Mouse (Mus musculus) heart, embryonic 11.5 days (tissue): Measurements from ENCODE around the gene Kitl. TPM values are rescaled to one million over a fixed set of nuclear protein-coding genes. Genes with fewer than 3 reads are reported as not detected.

Experiments used
- ATAC-seq: fragments of 200-750 bp; cut with Nextera tagmentation; replicated peaks from 2 replicates; pipeline ENCODE4 v1.8.0; 2017; ENCODE audit warnings: moderate library complexity; ENCODE audit not compliant: insufficient number of reproducible peaks, low FRiP score, low TSS enrichment
- H3K27ac ChIP-seq: fragments of 300-500 bp; sonication (generic); 2 replicates; pipeline ENCODE4 v1.5.1; 2014; ENCODE audit warnings: mild to moderate bottlenecking, low read depth, low read length
- H3K27me3 ChIP-seq: fragments of 300-500 bp; sonication (generic); 2 replicates; pipeline ENCODE4 v1.6.1; 2014; ENCODE audit warnings: mild to moderate bottlenecking, low read length, mixed read lengths; ENCODE audit not compliant: control insufficient read depth, insufficient read depth
- H3K36me3 ChIP-seq: fragments of 300-500 bp; sonication (generic); 2 replicates; pipeline ENCODE4 v1.6.1; 2014; ENCODE audit warnings: mild to moderate bottlenecking, low read length, moderate library complexity, mixed read lengths; ENCODE audit not compliant: control insufficient read depth, insufficient read depth
- H3K4me1 ChIP-seq: fragments of 300-500 bp; sonication (generic); 2 replicates; pipeline ENCODE4 v1.6.1; 2014; ENCODE audit warnings: low read length; ENCODE audit not compliant: control insufficient read depth, insufficient read depth
- H3K4me2 ChIP-seq: fragments of 300-500 bp; sonication (generic); 2 replicates; pipeline ENCODE4 v1.6.1; 2014; ENCODE audit warnings: mild to moderate bottlenecking, moderate library complexity
- H3K4me3 ChIP-seq: fragments of 300-500 bp; sonication (generic); 2 replicates; pipeline ENCODE4 v1.5.1; 2014; ENCODE audit warnings: low read depth, low read length
- H3K9ac ChIP-seq: fragments of 300-500 bp; sonication (generic); 2 replicates; pipeline ENCODE4 v1.6.1; 2014; ENCODE audit warnings: mild to moderate bottlenecking, low read depth, low read length, moderate library complexity
- H3K9me3 ChIP-seq: fragments of 300-500 bp; sonication (generic); replicated peaks from 2 replicates; pipeline ENCODE4 v1.6.1; 2016; ENCODE audit warnings: low read length; ENCODE audit not compliant: control insufficient read depth
- WGBS: fragments of 180-500 bp; shearing (Covaris S2); extraction: QIAGEN DNeasy Blood & Tissue Kit; methylation state at CpG from one replicate; pipeline ENCODE4 v1.1.7; 2014; ENCODE audit not compliant: insufficient replicate concordance; 5-methylcytosine and 5-hydroxymethylcytosine counted together
- polyA plus RNA-seq: library from polyadenylated mRNA; unstranded; fragments of >200 nt; fragmentation: Nextera tagmentation; extraction: Ambion mirVana; gene quantifications from 2 replicates; pipeline ENCODE4 v1.2.1, GENCODE M21; 2014

The Kitl gene
- polyA plus RNA-seq, 1 experiment from 2014 or later = 15.2 TPM

DNA sequence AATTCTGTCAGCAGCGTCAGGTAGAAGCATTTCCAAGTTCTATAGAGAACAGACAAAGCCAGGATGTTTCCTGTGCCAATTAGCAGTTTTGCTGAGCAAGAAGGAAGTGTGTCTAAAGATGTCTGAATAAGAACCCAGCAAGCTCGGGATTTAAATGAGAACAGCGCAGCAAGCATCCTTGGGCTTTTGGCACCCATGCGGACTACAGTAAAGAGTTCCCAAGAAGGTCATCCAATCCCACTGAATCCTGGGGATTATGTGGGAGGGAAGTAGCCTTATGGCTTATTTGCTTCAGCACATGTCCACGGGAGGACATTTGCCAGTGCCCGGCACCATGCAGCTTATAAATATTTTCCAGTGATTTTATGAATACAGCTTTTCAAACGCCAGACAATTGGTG, 95.8 kb downstream of the Kitl start:
- Histone ChIP-seq H3K27me3 (no peaks in the 10 kb centered on the region), H3K9me3 (no peaks in the 10 kb centered on the region), H3K36me3 (no peaks in the 10 kb centered on the region), H3K4me3 (no peak overlapping the region), H3K9ac (no peak overlapping the region), H3K4me1 (no peaks in the 10 kb centered on the region), H3K4me2 (no peak overlapping the region), H3K27ac (no peak overlapping the region)
- WGBS = 58% methylated on average over 7 of the region's 7 CpGs
- ATAC-seq = no peak

DNA sequence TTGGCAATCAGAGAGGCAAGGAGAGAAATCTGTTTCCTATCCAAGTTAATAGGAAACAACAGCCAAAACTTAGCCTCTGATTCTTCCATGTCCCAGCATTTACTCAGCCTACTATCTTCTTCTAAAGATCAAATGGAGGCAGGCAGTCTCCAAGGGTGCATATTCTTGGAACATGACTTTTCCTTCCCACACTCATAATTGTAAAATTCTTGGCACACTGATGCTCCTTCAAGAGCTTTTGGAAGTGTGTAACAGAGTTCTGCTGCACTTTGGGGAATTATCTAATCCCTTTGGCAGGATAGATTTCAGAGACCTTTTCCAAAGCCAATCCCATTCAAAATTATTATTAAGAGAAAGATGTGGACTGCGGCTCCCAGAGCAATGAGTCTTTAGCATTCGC, 100.1 kb downstream of the Kitl start:
- no peaks in the 10 kb centered on the region for H3K4me1 ChIP-seq
- no peak overlapping the region for H3K4me3 ChIP-seq
- no peaks in the 10 kb centered on the region for H3K36me3 ChIP-seq
- no peak overlapping the region for H3K4me2 ChIP-seq
- no peaks in the 10 kb centered on the region for H3K9me3 ChIP-seq
- H3K27me3 ChIP-seq = no peaks in the 10 kb centered on the region
- 90% methylated on average over 2 of the region's 2 CpGs for WGBS
- ATAC-seq = no peak
- no peak overlapping the region for H3K27ac ChIP-seq
- H3K9ac ChIP-seq = no peak overlapping the region

DNA sequence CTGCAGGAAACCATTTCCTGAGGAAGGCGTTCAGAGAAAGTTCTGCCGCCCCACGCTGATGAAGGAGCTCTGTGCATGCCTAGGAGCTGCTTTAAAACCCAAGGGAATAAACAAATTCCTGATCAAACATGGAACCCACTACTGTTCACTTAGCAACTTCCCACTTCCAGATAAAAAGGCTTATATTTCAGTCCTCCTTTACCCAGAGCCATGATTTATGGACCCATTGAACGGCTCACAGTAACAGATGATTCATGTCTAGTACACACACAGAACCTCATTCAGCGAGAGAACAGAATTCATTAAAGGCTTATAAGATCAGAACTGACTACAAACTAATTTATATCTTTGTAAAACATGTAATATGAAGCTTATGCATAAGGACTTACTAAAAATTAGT, 109.0 kb downstream of the Kitl start:
- 76% methylated on average over 5 of the region's 5 CpGs for WGBS
- ATAC-seq = no peak

DNA sequence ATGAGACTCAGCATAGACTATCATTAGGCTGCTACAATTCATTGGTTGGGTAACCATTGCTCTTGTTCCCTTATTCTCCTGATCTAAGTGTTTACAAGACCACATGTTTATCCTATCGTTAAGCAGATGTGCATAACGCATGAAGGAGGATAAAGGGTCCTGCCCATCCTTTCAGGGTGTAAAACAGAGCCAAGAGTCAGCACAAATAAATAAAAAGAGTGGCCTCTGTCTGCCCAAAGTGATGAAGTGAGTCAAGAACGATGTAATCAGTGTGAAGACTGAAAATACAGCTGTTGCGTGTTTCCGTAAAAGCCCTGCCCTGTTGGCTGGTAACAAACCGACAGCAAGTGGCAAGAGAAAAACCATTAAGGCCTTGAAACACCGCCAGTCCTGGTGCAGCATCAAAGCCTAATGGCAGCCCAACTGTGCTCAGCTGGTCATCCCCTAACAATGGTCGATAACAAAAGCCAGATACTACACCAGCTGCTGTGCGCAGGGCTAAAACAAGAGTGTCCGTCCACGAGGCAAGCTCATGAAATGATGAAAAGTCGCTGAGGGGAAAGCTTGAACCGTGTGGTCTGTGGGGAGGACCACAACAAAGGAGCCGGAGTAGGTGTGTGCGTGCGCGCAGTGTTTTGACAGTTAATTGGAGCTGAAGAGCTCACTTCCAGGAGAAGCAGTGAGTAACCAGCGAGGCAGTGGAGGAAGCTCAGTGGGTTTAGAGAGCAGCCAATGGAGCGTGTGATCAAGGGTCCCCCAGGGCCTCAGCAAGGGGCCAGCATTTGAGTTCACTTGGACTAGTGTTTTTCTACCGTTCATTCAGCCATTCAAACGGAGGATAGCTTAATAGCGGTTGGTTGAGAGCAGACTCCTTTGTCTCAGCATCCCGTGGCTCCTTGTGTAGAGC, 112.7 kb downstream of the Kitl start:
- Histone ChIP-seq H3K4me3 (no peak overlapping the region), H3K36me3 (no peaks in the 10 kb centered on the region), H3K4me1 (no peaks in the 10 kb centered on the region), H3K27ac (no peak overlapping the region), H3K9ac (no peak overlapping the region), H3K4me2 (no peak overlapping the region), H3K9me3 (no peaks in the 10 kb centered on the region), H3K27me3 (no peaks in the 10 kb centered on the region)
- 73% methylated on average over 23 of the region's 23 CpGs for WGBS
- ATAC-seq = no peak

More for the DNA sequence above, 109.0 kb downstream of the Kitl start:
- no peak overlapping the region for H3K4me3 ChIP-seq
- H3K27me3 ChIP-seq = no peaks in the 10 kb centered on the region
- no peaks in the 10 kb centered on the region for H3K9me3 ChIP-seq
- no peak overlapping the region for H3K4me2 ChIP-seq
- no peaks in the 10 kb centered on the region for H3K4me1 ChIP-seq
- no peak overlapping the region for H3K27ac ChIP-seq
- no peaks in the 10 kb centered on the region for H3K36me3 ChIP-seq
- H3K9ac ChIP-seq = no peak overlapping the region

DNA sequence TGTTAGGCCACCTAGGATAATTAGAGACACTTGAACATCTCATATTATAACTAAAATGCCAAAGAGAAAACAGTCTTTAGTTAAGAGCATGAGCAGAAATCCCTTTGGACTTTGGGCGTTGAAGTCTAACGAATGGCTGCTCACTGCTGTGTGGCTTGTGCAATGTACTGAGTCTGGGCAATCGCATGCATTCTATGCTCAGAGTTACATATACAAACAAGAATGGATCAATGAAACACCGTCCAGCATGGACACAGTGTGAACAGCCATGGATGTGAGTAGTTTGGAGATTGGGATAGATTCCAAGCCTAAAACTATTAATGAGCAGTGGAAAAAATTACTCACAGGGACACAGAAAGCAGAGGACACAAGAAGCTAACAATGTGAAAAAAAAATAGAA, 116.2 kb downstream of the Kitl start:
- Histone ChIP-seq H3K4me1 (no peaks in the 10 kb centered on the region), H3K27me3 (no peaks in the 10 kb centered on the region), H3K27ac (no peak overlapping the region), H3K9me3 (no peaks in the 10 kb centered on the region), H3K4me3 (no peak overlapping the region), H3K9ac (no peak overlapping the region), H3K36me3 (no peaks in the 10 kb centered on the region), H3K4me2 (no peak overlapping the region)
- no peak for ATAC-seq
- 85% methylated on average over 4 of the region's 4 CpGs for WGBS

DNA sequence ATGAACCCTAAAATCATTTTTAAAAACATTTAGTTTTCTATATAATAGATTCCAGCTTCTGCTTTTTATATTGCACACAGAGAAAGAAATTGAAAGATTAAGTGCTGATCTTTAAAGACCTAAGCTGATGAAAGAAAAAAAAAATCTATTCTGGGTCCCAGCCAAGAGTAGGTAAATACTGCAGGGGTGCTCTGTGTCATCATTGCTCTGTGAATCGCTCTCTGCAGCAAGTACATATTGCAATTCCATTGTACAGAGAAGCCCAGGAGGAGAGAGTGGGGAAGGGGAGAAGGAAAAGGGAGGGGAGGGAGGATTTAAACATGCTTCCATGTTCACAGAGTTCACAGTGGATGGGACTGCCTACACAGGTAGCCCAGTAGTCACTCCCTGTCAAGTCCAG, 116.9 kb downstream of the Kitl start:
- WGBS = 74% methylated on average over 1 of the region's 1 CpGs
- H3K4me3 ChIP-seq = no peak overlapping the region
- H3K36me3 ChIP-seq = no peaks in the 10 kb centered on the region
- no peaks in the 10 kb centered on the region for H3K9me3 ChIP-seq
- H3K4me1 ChIP-seq = no peaks in the 10 kb centered on the region
- H3K4me2 ChIP-seq = no peak overlapping the region
- no peak for ATAC-seq
- H3K9ac ChIP-seq = no peak overlapping the region
- H3K27ac ChIP-seq = no peak overlapping the region
- H3K27me3 ChIP-seq = no peaks in the 10 kb centered on the region

DNA sequence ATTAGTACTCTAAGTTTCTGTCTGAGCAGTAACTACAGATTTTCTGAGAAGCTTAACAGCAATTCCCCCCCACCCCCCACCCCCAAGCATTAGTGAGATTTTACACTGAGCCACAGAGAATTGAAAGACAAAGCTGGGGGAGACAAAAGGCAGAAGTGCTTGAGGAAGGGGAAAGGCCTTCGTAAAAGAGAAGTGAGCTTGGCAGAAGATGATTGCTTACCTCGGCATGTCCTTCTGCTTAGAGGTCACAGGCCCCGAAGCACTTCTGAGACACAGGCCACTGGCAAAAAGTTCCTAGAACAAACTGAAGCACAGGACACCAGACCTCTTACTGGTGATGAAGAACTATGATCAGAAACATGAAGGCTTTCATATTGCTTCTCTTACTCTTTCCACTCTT, 123.1 kb downstream of the Kitl start:
- Histone ChIP-seq H3K27ac (no peak overlapping the region), H3K36me3 (no peaks in the 10 kb centered on the region), H3K4me1 (no peaks in the 10 kb centered on the region), H3K9me3 (no peaks in the 10 kb centered on the region), H3K4me2 (no peak overlapping the region), H3K27me3 (no peaks in the 10 kb centered on the region), H3K9ac (no peak overlapping the region), H3K4me3 (no peak overlapping the region)
- WGBS = 55% methylated on average over 3 of the region's 3 CpGs
- ATAC-seq = no peak

DNA sequence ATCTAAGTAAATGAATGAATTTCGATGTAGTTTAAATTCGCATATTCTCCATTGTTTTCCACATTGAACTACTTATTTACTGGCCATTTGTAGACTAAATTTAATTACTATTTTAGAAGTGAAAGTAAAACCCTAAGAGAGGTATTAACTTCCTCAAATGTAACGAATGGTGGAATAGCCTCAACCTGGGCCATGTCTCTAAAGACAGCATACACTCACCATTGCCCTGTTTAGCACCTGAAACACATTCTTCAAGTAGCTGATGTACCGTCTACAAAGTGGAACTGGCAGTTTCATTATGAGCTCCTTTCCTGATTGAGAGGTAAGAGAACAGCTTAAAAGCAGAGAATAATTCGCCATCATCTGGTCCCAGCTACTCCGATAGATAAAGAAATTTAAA, 132.7 kb downstream of the Kitl start:
- no peak for ATAC-seq
- Histone ChIP-seq H3K4me3 (no peak overlapping the region), H3K27ac (no peak overlapping the region), H3K4me1 (no peaks in the 10 kb centered on the region), H3K4me2 (no peak overlapping the region), H3K36me3 (no peaks in the 10 kb centered on the region), H3K9ac (no peak overlapping the region), H3K27me3 (no peaks in the 10 kb centered on the region), H3K9me3 (no peaks in the 10 kb centered on the region)
- 85% methylated on average over 6 of the region's 6 CpGs for WGBS
